Mouse (Mus musculus) spleen, adult 2 months (tissue): ENCODE measurements around the gene Slc6a6. TPM values are rescaled to one million over a fixed set of nuclear protein-coding genes. Genes with fewer than 3 reads are reported as not detected.

Experiments
- DNase-seq, 2 experiments: peaks; one replicate each; pipeline versions ENCODE4 v3.0.0 to v3.0.0-alpha.2; 2012 to 2021; ENCODE audit warnings: low spot score in 2 of 2, low read depth in 1 of 2
- H3K27ac ChIP-seq: fragments of 200-500 bp; 2 replicates; pipeline ENCODE4 v1.5.1; 2012; ENCODE audit warnings: low read length, inconsistent platforms; ENCODE audit not compliant: insufficient read depth
- H3K27me3 ChIP-seq: fragments of 200-500 bp; 2 replicates; pipeline ENCODE4 v1.6.1; 2012; ENCODE audit warnings: mild to moderate bottlenecking, moderate library complexity, low read length, inconsistent platforms; ENCODE audit not compliant: control insufficient read depth, insufficient read depth
- H3K36me3 ChIP-seq: fragments of 200-500 bp; 2 replicates; pipeline ENCODE4 v1.6.1; 2012; ENCODE audit warnings: mild to moderate bottlenecking, low read length, inconsistent platforms; ENCODE audit not compliant: control insufficient read depth, insufficient read depth
- H3K4me1 ChIP-seq: fragments of 200-500 bp; 2 replicates; pipeline ENCODE4 v1.6.1; 2011; ENCODE audit warnings: inconsistent platforms; ENCODE audit not compliant: control insufficient read depth, insufficient read depth, insufficient read length
- H3K4me3 ChIP-seq: fragments of 200-500 bp; 2 replicates; pipeline ENCODE4 v1.5.1; 2011; ENCODE audit warnings: mild to moderate bottlenecking, inconsistent platforms; ENCODE audit not compliant: insufficient read depth, insufficient read length; ENCODE audit errors: extremely low read depth
- CTCF ChIP-seq: fragments of 200-500 bp; IDR thresholded peaks from 2 replicates; pipeline ENCODE4 v1.5.1; 2011; ENCODE audit warnings: mild to moderate bottlenecking, inconsistent platforms; ENCODE audit not compliant: insufficient read depth, insufficient read length, insufficient replicate concordance; ENCODE audit errors: extremely low read depth
- POLR2A ChIP-seq: fragments of 200-500 bp; IDR thresholded peaks from 2 replicates; pipeline ENCODE4 v1.6.1; 2011; ENCODE audit warnings: low read depth, low read length, inconsistent platforms
- WGBS: fragments of 180-500 bp; shearing (Covaris S2); methylation state at CpG from one replicate; pipeline ENCODE4 v1.1.7; 2018; 5-methylcytosine and 5-hydroxymethylcytosine counted together
- polyA plus RNA-seq: library from polyadenylated mRNA; depleted of rRNA; stranded (reverse); fragments of >200 nt; gene quantifications from 2 replicates; pipeline ENCODE4 v1.2.3, GENCODE M21; 2012

Gene Slc6a6
- polyA plus RNA-seq, 1 experiment: 76.1 TPM

- Histone ChIP-seq H3K4me1 (no peaks in the 10 kb centered on the region), H3K36me3 (peaks cover 21% of the 10 kb centered on the region)
Observed at GRCm38 (mm10) chr6:91719042-91719747, 35.3 kb downstream of the Slc6a6 start.

GRCm38 (mm10) chr6:91719865-91720533 lies 36.1 kb downstream of the Slc6a6 start:
- TF ChIP-seq CTCF: no peak
- Histone ChIP-seq H3K27ac (no peak overlapping the region), H3K36me3 (peaks cover 25% of the 10 kb centered on the region), H3K4me3 (no peak overlapping the region), H3K27me3 (no peaks in the 10 kb centered on the region), H3K4me1 (no peaks in the 10 kb centered on the region)
- DNase-seq: no peak
- WGBS: 80% methylated on average over 9 of the region's 9 CpGs

More at GRCm38 (mm10) chr6:91719042-91719747, 35.3 kb downstream of the Slc6a6 start:
- no peak for TF ChIP-seq POLR2A
- no peak for TF ChIP-seq CTCF
- H3K27ac ChIP-seq: no peak overlapping the region
- DNase-seq: no peak
- H3K27me3 ChIP-seq: no peaks in the 10 kb centered on the region
- 89% methylated on average over 6 of the region's 6 CpGs for WGBS
- H3K4me3 ChIP-seq: no peak overlapping the region

GRCm38 (mm10) chr6:91720588-91721214 lies 36.8 kb downstream of the Slc6a6 start:
- DNase-seq: no peak
- TF ChIP-seq CTCF (no peak), POLR2A (no peak)
- Histone ChIP-seq H3K4me1 (no peaks in the 10 kb centered on the region), H3K27ac (no peak overlapping the region), H3K4me3 (no peak overlapping the region), H3K36me3 (peaks cover 27% of the 10 kb centered on the region), H3K27me3 (no peaks in the 10 kb centered on the region)
- 84% methylated on average over 4 of the region's 4 CpGs for WGBS

- H3K27ac ChIP-seq: no peak overlapping the region
- TF ChIP-seq CTCF (no peak), POLR2A (no peak)
- no peaks in the 10 kb centered on the region for H3K27me3 ChIP-seq
- no peak for DNase-seq
- no peak overlapping the region for H3K4me3 ChIP-seq
- peaks cover 31% of the 10 kb centered on the region for H3K36me3 ChIP-seq
- WGBS: 83% methylated on average over 12 of the region's 12 CpGs
- no peaks in the 10 kb centered on the region for H3K4me1 ChIP-seq
Observed at GRCm38 (mm10) chr6:91721215-91721701, 37.4 kb downstream of the Slc6a6 start.

GRCm38 (mm10) chr6:91727361-91727760 lies 43.5 kb downstream of the Slc6a6 start:
- Histone ChIP-seq H3K4me1 (no peaks in the 10 kb centered on the region), H3K36me3 (peaks cover 48% of the 10 kb centered on the region), H3K4me3 (no peak overlapping the region), H3K27ac (no peak overlapping the region), H3K27me3 (no peaks in the 10 kb centered on the region)
- TF ChIP-seq POLR2A (no peak), CTCF (no peak)
- no peak for DNase-seq
- 76% methylated on average over 1 of the region's 1 CpGs for WGBS

- Histone ChIP-seq H3K4me1 (no peaks in the 10 kb centered on the region), H3K4me3 (no peak overlapping the region), H3K27ac (no peak overlapping the region), H3K36me3 (peaks cover 36% of the 10 kb centered on the region), H3K27me3 (no peaks in the 10 kb centered on the region)
- TF ChIP-seq CTCF (no peak), POLR2A (no peak)
- no peak for DNase-seq
- WGBS: 80% methylated on average over 6 of the region's 6 CpGs
Observed at GRCm38 (mm10) chr6:91728939-91729619, 45.2 kb downstream of the Slc6a6 start.
